Mouse (Mus musculus) lung, postnatal 14 days (tissue): ENCODE measurements around the gene Dazl.

ENCODE experiments used
- DNase-seq: peaks from one replicate; pipeline ENCODE4 v3.0.0; 2021

The Dazl gene

DNA sequence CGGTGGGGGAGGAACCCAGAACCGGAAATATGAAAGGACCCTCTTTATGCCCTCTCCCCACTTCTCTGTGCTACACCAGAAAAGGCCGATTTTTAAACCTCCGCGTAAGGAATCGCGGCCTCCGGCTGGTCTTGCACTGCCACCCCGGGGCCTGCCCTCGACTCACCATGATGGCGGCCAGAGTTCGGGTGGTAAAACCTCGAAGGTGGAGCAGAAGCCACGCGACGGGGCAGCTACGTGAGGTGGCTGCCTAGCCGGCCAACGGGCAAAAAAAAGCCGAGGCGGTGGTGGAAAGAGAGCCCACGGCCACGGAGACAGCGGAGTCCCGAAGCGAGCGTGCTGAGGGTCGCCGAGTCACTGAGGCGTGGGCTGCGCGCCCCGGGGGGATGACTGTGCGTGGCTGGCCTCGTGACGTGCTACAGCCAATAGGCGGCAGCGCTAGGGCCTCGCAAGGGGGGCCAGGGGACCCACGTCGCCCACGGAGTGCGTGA lies at the start of gene Dazl:
Dazl (minus strand) TSS at position 396 of the 491 bp plus-strand sequence.
- DNase-seq, result no peak

GRCm38 (mm10) chr17:50341850-50342544 lies 48.6 kb upstream of the Dazl start:
- no peak for DNase-seq

- DNase-seq, result no peak
Measured at GRCm38 (mm10) chr17:50338901-50339300, 45.5 kb upstream of the Dazl start.

GRCm38 (mm10) chr17:50335776-50336175 lies 42.3 kb upstream of the Dazl start:
- DNase-seq, result no peak

- no peak for DNase-seq
Measured at GRCm38 (mm10) chr17:50334694-50335093, 41.3 kb upstream of the Dazl start.

GRCm38 (mm10) chr17:50332012-50332300 lies 38.5 kb upstream of the Dazl start:
- no peak for DNase-seq

- peak; percentile 36 for DNase-seq
Measured at GRCm38 (mm10) chr17:50331171-50332011, 38.0 kb upstream of the Dazl start.

GRCm38 (mm10) chr17:50330245-50330644 lies 36.8 kb upstream of the Dazl start:
- DNase-seq, result no peak

DNA sequence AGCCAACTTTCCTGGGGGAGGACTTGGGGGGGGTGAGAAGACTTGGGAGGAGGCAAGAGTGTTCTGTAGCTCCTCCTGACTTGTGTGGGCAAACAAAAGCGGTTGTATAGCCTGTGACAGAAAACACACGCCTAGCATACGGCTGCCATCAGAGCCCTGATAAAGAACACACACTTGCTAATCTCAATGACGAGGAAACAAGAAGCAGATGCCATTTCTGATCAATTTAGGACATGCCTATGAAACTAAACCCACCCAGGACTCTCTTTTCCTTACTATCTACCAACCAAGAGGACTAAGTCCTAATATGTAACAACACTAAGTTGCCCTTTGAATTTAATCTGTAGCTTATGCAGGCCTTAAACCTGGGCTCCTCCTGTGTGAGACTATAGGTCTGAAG lies 31.2 kb upstream of the Dazl start:
- DNase-seq, result no peak

GRCm38 (mm10) chr17:50318810-50319209 lies 25.4 kb upstream of the Dazl start:
- DNase-seq, result no peak

- DNase-seq, result no peak
Measured at GRCm38 (mm10) chr17:50316216-50317150, 23.0 kb upstream of the Dazl start.

GRCm38 (mm10) chr17:50310148-50310802 lies 16.8 kb upstream of the Dazl start:
- DNase-seq, result no peak

DNA sequence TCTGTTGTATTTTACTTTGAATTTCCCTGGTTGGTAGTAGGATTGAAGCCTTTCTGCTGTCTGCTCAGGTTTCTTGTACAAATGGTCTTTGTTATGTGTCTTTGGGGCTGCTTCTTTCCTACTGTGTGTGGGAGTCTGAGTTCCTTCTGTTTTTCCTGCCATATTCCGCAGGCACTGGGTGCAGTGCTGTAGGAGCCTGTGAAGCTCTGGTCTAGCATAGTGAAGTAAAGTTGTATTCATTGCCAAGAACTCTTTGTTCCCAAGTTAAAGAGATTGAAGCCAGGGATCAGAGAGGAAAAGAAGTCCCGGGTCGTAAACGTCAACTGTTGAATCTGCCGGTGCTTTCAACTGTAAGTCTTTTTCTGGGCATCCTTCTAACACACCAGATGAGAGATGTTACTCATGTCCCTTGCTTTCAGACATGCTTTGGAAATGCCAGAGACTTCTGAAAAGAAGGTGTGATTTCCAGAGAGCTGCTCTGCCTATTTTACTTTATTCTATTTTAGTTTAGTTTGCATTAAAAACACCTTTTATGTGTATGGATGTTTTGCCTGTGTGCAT lies 16.2 kb upstream of the Dazl start:
- DNase-seq, result no peak

- DNase-seq, result no peak
Measured at GRCm38 (mm10) chr17:50308880-50309279, 15.4 kb upstream of the Dazl start.

DNA sequence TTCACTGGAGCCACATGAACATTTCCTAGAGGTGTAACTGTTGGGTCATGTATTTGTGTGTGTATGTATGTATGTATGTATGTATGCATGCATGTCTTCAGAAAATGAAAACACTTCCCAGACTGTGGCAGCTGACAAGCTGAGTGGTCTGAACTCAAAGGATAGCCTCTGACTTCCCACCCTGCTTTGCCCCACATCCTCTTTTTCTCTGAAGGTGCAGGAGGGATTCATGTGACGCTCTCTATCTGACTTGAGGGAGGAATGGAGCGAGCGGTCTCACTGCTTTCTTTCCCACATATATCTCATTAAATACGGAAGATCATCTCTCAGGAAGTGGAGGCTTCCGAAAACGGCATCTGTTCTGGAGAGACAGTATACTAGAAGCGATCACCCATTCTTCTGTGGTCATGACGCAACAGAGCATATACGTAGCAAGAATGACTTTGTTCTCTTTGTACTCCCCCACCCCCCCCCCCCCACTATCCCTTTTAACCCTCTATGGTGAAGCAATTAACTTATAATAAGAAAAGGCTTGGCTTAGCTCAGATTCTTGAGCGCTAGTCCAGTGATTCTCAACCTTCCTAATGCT lies 14.7 kb upstream of the Dazl start:
- DNase-seq, result no peak

DNA sequence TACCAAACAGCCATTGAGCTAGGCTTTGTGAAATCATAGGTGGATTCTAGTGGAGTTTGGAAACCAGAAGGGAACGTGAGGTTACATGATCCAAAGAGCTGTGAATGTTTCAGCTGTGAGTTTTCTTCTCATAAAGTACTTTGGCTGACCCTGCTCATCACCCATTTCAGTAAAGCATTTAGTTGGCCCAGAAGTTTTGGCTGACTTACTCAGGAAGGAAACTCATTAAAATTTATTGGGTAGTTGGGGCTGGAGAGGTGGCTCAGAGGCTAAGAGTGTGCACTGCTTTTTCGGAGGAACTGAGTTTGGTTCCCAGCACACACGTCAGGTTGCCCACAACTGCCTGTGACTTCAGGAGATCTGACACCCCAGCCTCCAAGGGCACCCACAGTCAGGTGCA lies 9.4 kb upstream of the Dazl start:
- DNase-seq, result no peak

DNA sequence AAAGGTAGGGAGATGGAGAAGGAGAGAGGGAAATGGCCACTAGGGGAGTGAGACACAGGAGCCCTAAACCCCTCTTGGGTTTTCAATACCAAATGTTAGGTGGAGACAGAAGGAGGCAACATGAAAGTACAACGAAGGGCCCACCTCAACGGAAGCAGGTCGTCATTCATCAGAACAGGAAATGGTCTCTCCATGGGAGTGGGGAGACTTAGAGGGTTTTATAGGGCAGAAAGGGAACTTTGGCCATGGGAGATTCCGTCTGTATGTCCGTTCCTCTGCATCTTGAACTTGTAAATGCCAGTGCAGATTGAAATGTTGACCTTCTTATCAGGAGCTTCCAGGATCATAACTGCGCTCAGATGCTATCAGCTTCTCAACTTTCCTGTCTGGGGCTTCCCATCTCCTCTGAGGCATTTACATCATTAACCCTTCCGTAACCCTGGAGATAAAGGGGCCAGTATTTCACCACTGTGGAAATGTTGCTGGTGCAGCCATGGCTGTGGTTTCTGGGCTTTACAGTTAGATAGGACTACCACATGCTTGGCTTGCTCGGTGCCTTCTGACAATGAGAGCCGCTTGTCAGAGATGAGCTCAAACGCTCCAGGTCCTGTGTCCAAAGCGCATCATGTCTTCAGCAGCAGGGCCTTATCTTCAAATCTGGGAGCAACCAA lies 6.9 kb upstream of the Dazl start:
- DNase-seq, result no peak

- no peak for DNase-seq
Measured at GRCm38 (mm10) chr17:50298821-50299220, 5.4 kb upstream of the Dazl start.

DNA sequence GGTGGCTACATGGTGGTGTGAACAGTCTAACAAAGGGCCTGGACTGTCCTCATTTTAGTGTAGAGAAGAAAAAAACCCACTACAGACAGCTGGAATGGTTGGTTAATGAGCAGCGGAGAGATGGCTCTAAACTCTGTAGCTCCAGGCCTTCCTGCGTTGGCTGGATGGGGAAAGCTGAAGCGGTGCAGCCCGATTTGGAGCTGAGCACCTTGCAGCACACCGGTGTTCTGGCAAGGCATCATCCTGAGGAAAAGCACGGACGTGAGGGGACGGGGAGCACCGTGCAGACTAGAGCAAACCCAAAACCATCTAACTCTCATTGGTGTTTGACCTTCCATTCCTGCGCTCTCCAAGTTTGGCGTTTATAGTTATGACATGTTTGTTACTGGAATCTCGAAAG lies 1.3 kb upstream of the Dazl start:
- no peak for DNase-seq

DNA sequence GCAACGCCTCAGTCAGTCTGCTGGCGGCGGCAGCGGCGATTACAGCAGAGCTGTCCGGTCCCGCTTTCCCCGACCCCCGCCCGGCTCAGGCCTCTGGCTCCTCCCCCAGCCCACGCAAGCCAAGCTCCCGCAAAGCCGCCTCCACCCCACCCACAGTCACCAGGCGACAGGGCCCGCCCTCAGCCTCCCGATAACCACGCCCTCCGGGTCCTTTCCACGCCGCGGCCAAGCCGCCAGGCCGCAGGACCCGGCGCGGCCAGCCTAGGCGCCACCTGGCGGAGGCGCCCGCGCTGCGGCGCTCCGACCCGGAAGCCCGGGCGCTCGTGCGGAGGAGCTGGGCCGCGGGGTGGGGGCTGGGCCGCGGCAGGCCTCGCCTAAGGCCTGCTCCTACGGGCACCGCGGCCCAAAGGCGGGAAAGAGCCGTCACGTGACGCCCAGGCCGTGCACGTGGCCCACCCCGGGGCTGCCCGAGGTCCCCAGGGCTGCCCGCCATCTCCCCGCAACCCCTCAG lies 720 bp downstream of the Dazl start:
- peak; percentile 92 for DNase-seq
